Mouse (Mus musculus): ENCODE measurements around the gene Nrxn2. TPM values are rescaled to one million over a fixed set of nuclear protein-coding genes. Genes with fewer than 3 reads are reported as not detected.

Nrxn2 gene
- polyA plus RNA-seq, 1 experiment from 2014 or later: 1.3 TPM

DNA sequence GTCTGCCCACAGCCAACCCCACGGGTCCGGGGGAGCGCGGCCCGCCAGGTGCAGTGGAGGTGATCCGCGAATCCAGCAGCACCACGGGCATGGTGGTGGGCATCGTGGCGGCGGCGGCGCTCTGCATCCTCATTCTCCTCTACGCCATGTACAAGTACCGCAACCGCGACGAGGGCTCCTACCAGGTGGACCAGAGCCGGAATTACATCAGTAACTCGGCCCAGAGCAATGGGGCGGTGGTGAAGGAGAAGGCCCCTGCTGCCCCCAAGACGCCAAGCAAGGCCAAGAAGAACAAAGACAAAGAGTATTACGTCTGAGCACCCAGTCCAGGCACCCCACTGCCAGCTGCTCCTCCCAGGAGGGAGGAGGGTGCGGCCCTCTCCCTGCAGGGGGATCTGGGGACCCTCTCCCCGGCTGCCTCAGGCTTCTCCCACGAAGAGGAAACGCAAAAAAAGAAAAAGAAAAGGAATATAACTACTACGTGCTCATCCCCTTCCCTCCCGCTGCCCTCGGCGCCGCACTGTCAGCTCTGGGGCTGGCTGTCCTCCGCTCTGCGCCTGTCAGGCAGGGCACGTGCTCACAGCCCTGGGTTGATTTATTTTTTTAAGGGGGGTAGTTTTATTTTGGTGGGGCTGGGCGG is 113.4 kb downstream of the Nrxn2 start:
- Histone ChIP-seq H3K9me3 (ENCODE audit: control insufficient read depth, low read length) (no peaks in the 10 kb centered on the region), H3K4me1 (replicated peaks; ENCODE audit: control insufficient read depth, insufficient read depth) (0 out of 2 replicates have a peak, but pooled peaks cover 8% of the 10 kb centered on the region), H3K27ac (replicated peaks) (no peak overlapping the region), H3K4me2 (replicated peaks; ENCODE audit: low read depth) (peak overlapping the region; percentile 78), H3K4me3 (ENCODE audit: low read depth, low read length) (peak overlapping the region; percentile 47), H3K27me3 (ENCODE audit: control insufficient read depth, insufficient read depth, low read length) (no peaks in the 10 kb centered on the region; the same call in 1 of the 2 replicates), H3K36me3 (ENCODE audit: control insufficient read depth, insufficient read depth, low read length) (no peaks in the 10 kb centered on the region), H3K9ac (ENCODE audit: low read length) (peak overlapping the region; percentile 45)
- peak; percentile 30 for DNase-seq (ENCODE audit: low spot score)
- TF ChIP-seq CTCF (IDR thresholded peaks at IDR 0.05; ENCODE audit: low read depth): no peak
- no peak for TF ChIP-seq EP300 (optimal IDR thresholded peaks at IDR 0.05)
- WGBS: 2% methylated on average over 35 of the region's 36 CpGs
- no peak for ATAC-seq (ENCODE audit: low FRiP score, low TSS enrichment)

- no peak for ATAC-seq (ENCODE audit: low FRiP score, low TSS enrichment)
- H3K9ac ChIP-seq (ENCODE audit: low read length): no peak overlapping the region
- H3K9me3 ChIP-seq (ENCODE audit: control insufficient read depth, low read length): no peaks in the 10 kb centered on the region
- H3K27me3 ChIP-seq (ENCODE audit: control insufficient read depth, insufficient read depth, low read length): no peaks in the 10 kb centered on the region; the same call in 1 of the 2 replicates
- TF ChIP-seq EP300 (optimal IDR thresholded peaks at IDR 0.05) (no peak), CTCF (IDR thresholded peaks at IDR 0.05; ENCODE audit: low read depth) (no peak)
- peak overlapping the region; percentile 47 for H3K4me3 ChIP-seq (ENCODE audit: low read depth, low read length)
- no peaks in the 10 kb centered on the region for H3K36me3 ChIP-seq (ENCODE audit: control insufficient read depth, insufficient read depth, low read length)
- peak; percentile 36 for DNase-seq (ENCODE audit: low spot score)
- 11% methylated on average over 13 of the region's 13 CpGs for WGBS
- H3K4me2 ChIP-seq (replicated peaks; ENCODE audit: low read depth): peak overlapping the region; percentile 78
- H3K4me1 ChIP-seq (replicated peaks; ENCODE audit: control insufficient read depth, insufficient read depth): 0 out of 2 replicates have a peak, but pooled peaks cover 8% of the 10 kb centered on the region
- H3K27ac ChIP-seq (replicated peaks): no peak overlapping the region
Measured at GRCm38 (mm10) chr19:6532656-6533055, 114.1 kb downstream of the Nrxn2 start.

DNA sequence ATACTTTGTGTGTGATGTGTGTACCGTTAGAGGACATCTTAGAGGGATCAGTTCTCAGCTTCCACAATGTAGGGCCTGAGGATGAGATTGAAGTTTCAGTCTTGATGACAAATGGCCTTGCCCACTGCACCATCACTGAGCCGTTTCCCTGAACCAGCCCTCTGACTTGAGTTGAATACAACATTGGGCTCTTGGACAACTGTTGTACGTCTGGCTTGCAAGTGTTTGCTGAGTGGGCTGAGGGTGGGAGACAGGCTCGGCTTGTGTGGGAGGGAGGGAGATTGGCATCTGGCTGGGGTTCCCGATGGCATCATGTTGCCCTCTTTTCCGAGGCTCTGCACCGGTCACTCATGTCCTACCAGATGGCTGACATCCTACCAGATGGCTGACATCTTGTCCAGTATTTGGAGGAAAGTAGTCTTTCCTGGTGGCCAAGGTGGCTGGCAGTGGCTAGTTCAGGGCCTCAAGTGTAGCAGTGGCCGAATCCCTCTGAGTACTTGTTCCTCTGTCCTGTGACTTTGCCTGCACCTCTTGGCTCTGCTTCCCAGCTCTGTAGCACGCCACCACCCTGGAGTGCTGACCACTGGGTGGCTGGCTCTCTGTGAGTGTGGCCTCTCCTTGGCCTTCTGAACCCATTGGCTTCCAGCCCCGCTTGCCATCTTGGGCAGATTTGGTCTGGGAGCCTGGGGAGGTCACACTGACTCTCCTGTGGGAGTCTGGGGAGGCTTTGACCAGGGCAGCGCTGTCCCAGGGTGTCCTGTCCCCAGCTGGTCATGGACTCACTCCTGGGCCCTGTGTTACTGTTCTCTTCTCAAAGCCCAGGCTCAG is 115.0 kb downstream of the Nrxn2 start:
- H3K4me2 ChIP-seq (replicated peaks; ENCODE audit: low read depth): no peak overlapping the region
- WGBS: 77% methylated on average over 11 of the region's 11 CpGs
- no peaks in the 10 kb centered on the region for H3K36me3 ChIP-seq (ENCODE audit: control insufficient read depth, insufficient read depth, low read length)
- DNase-seq (ENCODE audit: low spot score) (no peak), ATAC-seq (ENCODE audit: low FRiP score, low TSS enrichment) (no peak)
- TF ChIP-seq CTCF (IDR thresholded peaks at IDR 0.05; ENCODE audit: low read depth): no peak
- no peak for TF ChIP-seq EP300 (optimal IDR thresholded peaks at IDR 0.05)
- no peak overlapping the region for H3K4me3 ChIP-seq (ENCODE audit: low read depth, low read length)
- H3K4me1 ChIP-seq (replicated peaks; ENCODE audit: control insufficient read depth, insufficient read depth): 0 out of 2 replicates have a peak, but pooled peaks cover 8% of the 10 kb centered on the region
- H3K27ac ChIP-seq (replicated peaks): no peak overlapping the region
- H3K27me3 ChIP-seq (ENCODE audit: control insufficient read depth, insufficient read depth, low read length): no peaks in the 10 kb centered on the region; the same call in 1 of the 2 replicates
- no peaks in the 10 kb centered on the region for H3K9me3 ChIP-seq (ENCODE audit: control insufficient read depth, low read length)
- no peak overlapping the region for H3K9ac ChIP-seq (ENCODE audit: low read length)

DNA sequence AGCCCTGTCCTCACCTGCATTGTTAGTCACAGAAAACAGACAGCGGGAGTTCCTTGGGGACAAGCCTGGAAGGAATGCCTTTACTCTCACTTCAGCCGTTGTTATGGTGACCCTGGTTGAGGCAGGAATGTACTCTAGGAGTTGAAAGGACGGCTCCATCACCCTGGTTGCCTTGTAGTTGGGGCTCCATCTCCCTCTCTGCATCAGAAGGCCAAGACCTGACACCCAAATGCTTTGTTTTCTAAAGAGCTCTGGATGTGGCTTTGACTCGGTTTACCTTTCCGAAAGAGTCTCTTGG is 115.5 kb downstream of the Nrxn2 start:
- no peak overlapping the region for H3K4me2 ChIP-seq (replicated peaks; ENCODE audit: low read depth)
- H3K4me1 ChIP-seq (replicated peaks; ENCODE audit: control insufficient read depth, insufficient read depth): 0 out of 2 replicates have a peak, but pooled peaks cover 8% of the 10 kb centered on the region
- ATAC-seq (ENCODE audit: low FRiP score, low TSS enrichment): no peak
- no peak overlapping the region for H3K4me3 ChIP-seq (ENCODE audit: low read depth, low read length)
- no peaks in the 10 kb centered on the region for H3K36me3 ChIP-seq (ENCODE audit: control insufficient read depth, insufficient read depth, low read length)
- no peaks in the 10 kb centered on the region; the same call in 1 of the 2 replicates for H3K27me3 ChIP-seq (ENCODE audit: control insufficient read depth, insufficient read depth, low read length)
- no peak overlapping the region for H3K27ac ChIP-seq (replicated peaks)
- no peak overlapping the region for H3K9ac ChIP-seq (ENCODE audit: low read length)
- DNase-seq (ENCODE audit: low spot score): no peak
- H3K9me3 ChIP-seq (ENCODE audit: control insufficient read depth, low read length): no peaks in the 10 kb centered on the region
- no peak for TF ChIP-seq CTCF (IDR thresholded peaks at IDR 0.05; ENCODE audit: low read depth)
- TF ChIP-seq EP300 (optimal IDR thresholded peaks at IDR 0.05): no peak
- 50% methylated on average over 5 of the region's 5 CpGs for WGBS

GRCm38 (mm10) chr19:6536201-6536600 is 117.7 kb downstream of the Nrxn2 start:
- no peak for TF ChIP-seq EP300 (optimal IDR thresholded peaks at IDR 0.05)
- no peak for TF ChIP-seq CTCF (IDR thresholded peaks at IDR 0.05; ENCODE audit: low read depth)
- Histone ChIP-seq H3K36me3 (ENCODE audit: control insufficient read depth, insufficient read depth, low read length) (no peaks in the 10 kb centered on the region), H3K27me3 (ENCODE audit: control insufficient read depth, insufficient read depth, low read length) (no peaks in the 10 kb centered on the region; the same call in 1 of the 2 replicates), H3K4me3 (ENCODE audit: low read depth, low read length) (no peak overlapping the region), H3K9me3 (ENCODE audit: control insufficient read depth, low read length) (no peaks in the 10 kb centered on the region), H3K4me1 (replicated peaks; ENCODE audit: control insufficient read depth, insufficient read depth) (0 out of 2 replicates have a peak, but pooled peaks cover 8% of the 10 kb centered on the region), H3K4me2 (replicated peaks; ENCODE audit: low read depth) (no peak overlapping the region), H3K27ac (replicated peaks) (no peak overlapping the region), H3K9ac (ENCODE audit: low read length) (no peak overlapping the region)
- DNase-seq (ENCODE audit: low spot score): no peak
- ATAC-seq (ENCODE audit: low FRiP score, low TSS enrichment): no peak
- WGBS: 47% methylated on average over 3 of the region's 3 CpGs

GRCm38 (mm10) chr19:6536696-6537095 is 118.2 kb downstream of the Nrxn2 start:
- Histone ChIP-seq H3K4me3 (ENCODE audit: low read depth, low read length) (no peak overlapping the region), H3K36me3 (ENCODE audit: control insufficient read depth, insufficient read depth, low read length) (no peaks in the 10 kb centered on the region), H3K4me2 (replicated peaks; ENCODE audit: low read depth) (no peak overlapping the region), H3K9me3 (ENCODE audit: control insufficient read depth, low read length) (no peaks in the 10 kb centered on the region), H3K9ac (ENCODE audit: low read length) (no peak overlapping the region), H3K4me1 (replicated peaks; ENCODE audit: control insufficient read depth, insufficient read depth) (0 out of 2 replicates have a peak, but pooled peaks cover 3% of the 10 kb centered on the region), H3K27ac (replicated peaks) (no peak overlapping the region), H3K27me3 (ENCODE audit: control insufficient read depth, insufficient read depth, low read length) (no peaks in the 10 kb centered on the region; the same call in 1 of the 2 replicates)
- no peak for TF ChIP-seq CTCF (IDR thresholded peaks at IDR 0.05; ENCODE audit: low read depth)
- no peak for TF ChIP-seq EP300 (optimal IDR thresholded peaks at IDR 0.05)
- WGBS: 61% methylated on average over 6 of the region's 6 CpGs
- DNase-seq (ENCODE audit: low spot score): no peak
- ATAC-seq (ENCODE audit: low FRiP score, low TSS enrichment): no peak
